Mouse (Mus musculus): ENCODE data around the gene Scg5.

The Scg5 gene

DNA sequence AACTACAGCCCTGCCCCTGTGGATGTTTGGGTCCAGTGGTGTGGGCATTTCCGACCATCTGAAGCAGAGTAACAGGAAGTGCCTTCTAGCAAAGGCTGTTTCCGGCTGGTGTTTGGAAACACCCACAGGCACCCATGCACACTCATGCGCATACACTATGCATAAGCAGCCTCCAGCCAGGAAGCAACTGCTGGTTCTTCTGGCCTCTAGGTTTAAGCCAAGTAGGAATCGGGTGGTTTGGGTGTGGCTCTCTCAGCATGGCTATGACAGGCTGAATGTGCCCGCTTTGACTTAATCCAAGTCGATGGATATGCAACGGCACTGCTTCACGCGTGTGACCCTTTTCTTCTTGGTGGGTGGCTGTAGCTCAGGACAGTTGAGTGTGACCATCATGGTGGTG, 79.6 kb downstream of the Scg5 start:
- DNase-seq, result no peak

DNA sequence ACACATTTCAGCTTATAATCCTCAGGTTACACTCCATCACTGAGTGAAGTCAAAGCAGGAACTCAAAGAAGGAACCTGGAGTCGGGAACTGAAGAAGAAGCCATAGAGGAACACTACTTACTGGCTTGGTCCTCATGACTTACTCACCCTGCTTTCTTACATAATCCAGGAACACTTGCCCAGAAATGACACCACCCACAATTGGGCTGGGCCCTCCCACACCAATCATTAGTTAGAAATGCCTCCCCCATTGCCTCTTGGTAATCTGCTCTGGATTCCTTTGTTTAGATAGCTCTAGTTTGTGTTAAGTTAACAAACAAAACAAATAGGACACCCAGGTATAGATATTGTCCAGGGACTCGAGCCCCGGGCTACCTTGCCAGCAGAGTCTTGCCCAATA, 100.3 kb downstream of the Scg5 start:
- no peak for DNase-seq

Data from kidney, postnatal 14 days (tissue).